Mouse (Mus musculus): ENCODE measurements at regions not wholly inside any gene's neighbourhood (a gene's known extent, or its start where the extent isn't known, plus 50 kb on each side); places are given as distances from the start of the nearest gene placed in this dataset.
"Not testable (repeated sequence)": the region's sequence is repeated elsewhere in the genome, so short reads cannot be mapped to it uniquely, and the experiment has no call there.

GRCm38 (mm10) chr10:9462361-9462760 is 212.6 kb downstream of the Samd5 start:
- no peak for DNase-seq (ENCODE audit: low spot score)

GRCm38 (mm10) chr10:9459145-9459544 is 215.9 kb downstream of the Samd5 start:
- DNase-seq (ENCODE audit: low spot score), result no peak

GRCm38 (mm10) chr10:9458466-9458865 is 216.5 kb downstream of the Samd5 start:
- DNase-seq (ENCODE audit: low spot score), result no peak

- DNase-seq (ENCODE audit: low spot score), result no peak
Observed at GRCm38 (mm10) chr10:9457222-9457621, 217.8 kb downstream of the Samd5 start.

GRCm38 (mm10) chr10:9439072-9439471 is 235.9 kb downstream of the Samd5 start:
- DNase-seq (ENCODE audit: low spot score), result no peak

- no peak for DNase-seq (ENCODE audit: low spot score)
Observed at GRCm38 (mm10) chr10:9438366-9438765, 236.6 kb downstream of the Samd5 start.

- no peak for DNase-seq (ENCODE audit: low spot score)
Observed at GRCm38 (mm10) chr10:9429085-9429484, 245.9 kb downstream of the Samd5 start.

GRCm38 (mm10) chr10:9420741-9421140 is 254.3 kb downstream of the Samd5 start:
- no peak for DNase-seq (ENCODE audit: low spot score)

- no peak for DNase-seq (ENCODE audit: low spot score)
Observed at GRCm38 (mm10) chr10:9416685-9417084, 258.3 kb downstream of the Samd5 start.

- no peak for DNase-seq (ENCODE audit: low spot score)
Observed at GRCm38 (mm10) chr10:9406101-9406500, 268.9 kb downstream of the Samd5 start.

GRCm38 (mm10) chr10:9405417-9405816 is 269.6 kb downstream of the Samd5 start:
- no peak for DNase-seq (ENCODE audit: low spot score)

GRCm38 (mm10) chr10:9404963-9405362 is 270.0 kb downstream of the Samd5 start:
- no peak for DNase-seq (ENCODE audit: low spot score)

GRCm38 (mm10) chr10:9400911-9401617 is 273.9 kb downstream of the Samd5 start:
- no peak for DNase-seq (ENCODE audit: low spot score)

- DNase-seq (ENCODE audit: low spot score), result no peak
Observed at GRCm38 (mm10) chr10:9377440-9378101, 297.4 kb downstream of the Samd5 start.

GRCm38 (mm10) chr10:9362306-9362865 is 312.6 kb downstream of the Samd5 start:
- DNase-seq (ENCODE audit: low spot score), result no peak

GRCm38 (mm10) chr10:9338207-9338801 is 336.7 kb downstream of the Samd5 start:
- DNase-seq (ENCODE audit: low spot score), result no peak

- no peak for DNase-seq (ENCODE audit: low spot score)
Observed at GRCm38 (mm10) chr10:9334245-9334845, 340.7 kb downstream of the Samd5 start.

GRCm38 (mm10) chr10:9331694-9332093 is 343.3 kb downstream of the Samd5 start:
- no peak for DNase-seq (ENCODE audit: low spot score)

GRCm38 (mm10) chr10:9328324-9328723 is 346.7 kb downstream of the Samd5 start:
- no peak for DNase-seq (ENCODE audit: low spot score)

- DNase-seq (ENCODE audit: low spot score), result not testable (repeated sequence)
Observed at GRCm38 (mm10) chr10:9327881-9328280, 347.1 kb downstream of the Samd5 start.

- DNase-seq (ENCODE audit: low spot score), result no peak
Observed at GRCm38 (mm10) chr10:9312326-9312725, 362.7 kb downstream of the Samd5 start.

- no peak for DNase-seq (ENCODE audit: low spot score)
Observed at GRCm38 (mm10) chr10:9310346-9310745, 364.7 kb downstream of the Samd5 start.

- DNase-seq (ENCODE audit: low spot score), result no peak
Observed at GRCm38 (mm10) chr10:9296055-9296454, 379.0 kb downstream of the Samd5 start.

Data from testis, postnatal 14 days (tissue).